In genomic region chr1:71970771-71971170, GRCm38 (mm10) we compare ENCODE assay signal across 18 mouse cellular contexts.
"Had no signal": no experiment of that assay in that cellular context is flagged by ENCODE, and none has a peak within 500 bp of the region (broad histone marks: within the 10 kb centered on the region; RNA-seq: fewer than 3 reads in every experiment).

No protein-coding gene starts in this region.

- H3K9me3 ChIP-seq: midbrain, embryonic 10.5 days; midbrain, embryonic 12.5 days; neural tube, embryonic 13.5 days; neural tube, embryonic 15.5 days had no signal

- H3K36me3 ChIP-seq: midbrain, embryonic 10.5 days; midbrain, embryonic 12.5 days; neural tube, embryonic 13.5 days; neural tube, embryonic 15.5 days had no signal

- H3K27ac ChIP-seq: midbrain, embryonic 10.5 days; midbrain, embryonic 12.5 days; neural tube, embryonic 13.5 days; neural tube, embryonic 15.5 days had no signal

- H3K4me1 ChIP-seq: midbrain, embryonic 10.5 days; midbrain, embryonic 12.5 days; neural tube, embryonic 13.5 days; neural tube, embryonic 15.5 days had no signal

- H3K27me3 ChIP-seq: midbrain, embryonic 12.5 days; neural tube, embryonic 13.5 days; neural tube, embryonic 15.5 days had no signal

- H3K4me3 ChIP-seq: midbrain, embryonic 10.5 days; midbrain, embryonic 12.5 days; myocyte; neural tube, embryonic 13.5 days; neural tube, embryonic 15.5 days had no signal

- H3K9ac ChIP-seq: lung, embryonic 14.5 days; midbrain, embryonic 12.5 days; neural tube, embryonic 13.5 days; neural tube, embryonic 15.5 days had no signal

- ATAC-seq: midbrain, embryonic 16.5 days had no signal

- DNase-seq: lung, embryonic 14.5 days; lung, postnatal 10 days; lung, postnatal 4 days; midbrain, embryonic 14.5 days; retina, postnatal 1 day; right cerebral cortex, adult 18-20 months; right cerebral cortex, postnatal 25 days; right cerebral cortex, postnatal 4 days; spleen, adult 18-20 months; thymus, adult 18-20 months; thymus, postnatal 14 days; thymus, postnatal 36 days had no signal

- H3K4me2 ChIP-seq: lung, embryonic 14.5 days; midbrain, embryonic 12.5 days; neural tube, embryonic 13.5 days; neural tube, embryonic 15.5 days had no signal
